In the genomic region with DNA sequence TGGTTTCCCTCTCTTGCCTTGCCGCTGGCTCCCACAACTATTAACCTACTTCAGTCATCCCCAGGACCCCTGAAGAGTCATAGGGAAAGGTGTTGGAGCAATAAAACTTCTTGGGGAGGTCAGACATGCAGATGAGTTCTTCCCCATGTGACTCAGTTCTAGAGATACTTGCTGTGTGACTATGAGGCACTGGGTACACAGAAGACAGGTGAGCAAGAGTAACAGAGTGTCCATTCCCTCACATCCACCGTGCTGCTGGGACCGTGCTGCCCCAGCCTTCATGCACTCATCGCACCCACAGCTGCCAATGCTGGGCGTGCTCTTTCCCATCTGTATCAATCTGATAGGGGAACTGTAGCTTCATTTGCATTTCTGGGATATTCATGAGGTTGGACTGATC, we compare ENCODE assay signal across 1 mouse cellular context.
A peak's percentile ranks its signal among the peaks of the same experiment; 100 is the strongest.
TF ChIP-seq lines count a peak whose summit lies in the region.

No protein-coding gene starts in this region.

TF ChIP-seq in CH12.LX, 34 proteins besides CTCF, POLR2A, EP300 and RAD21 (continued from another document):
- TF ChIP-seq PAX5 (IDR thresholded peaks at IDR 0.05; ENCODE audit: low read length) (no peak), SIN3A (IDR thresholded peaks at IDR 0.05; ENCODE audit: low read length) (no peak), ZNF384 (IDR thresholded peaks at IDR 0.05; ENCODE audit: low read depth, low read length) (no peak), ZMIZ1 (IDR thresholded peaks at IDR 0.05; ENCODE audit: low read depth, low read length) (no peak), POLR2AphosphoS2 (IDR thresholded peaks at IDR 0.05; ENCODE audit: low read depth, low read length) (no peak), BHLHE40 (IDR thresholded peaks at IDR 0.05; ENCODE audit: low read depth, low read length) (peak; percentile 88), TBP (conservative IDR thresholded peaks at IDR 0.05; ENCODE audit: low read depth, low read length) (no peak), USF2 (conservative IDR thresholded peaks at IDR 0.05; ENCODE audit: low read depth, low read length) (no peak; the same call in 1 of the 2 replicates), CHD1 (IDR thresholded peaks at IDR 0.05; ENCODE audit: low read depth, low read length) (no peak), RCOR1 (conservative IDR thresholded peaks at IDR 0.05; ENCODE audit: low read depth, low read length) (no peak), HCFC1 (IDR thresholded peaks at IDR 0.05; ENCODE audit: low read depth, low read length) (no peak), USF1 (IDR thresholded peaks at IDR 0.05; ENCODE audit: low read depth, low read length) (no peak; the same call in 1 of the 2 replicates), GABPA (IDR thresholded peaks at IDR 0.05; ENCODE audit: insufficient replicate concordance, low read depth, low read length) (no peak), ZC3H11A (IDR thresholded peaks at IDR 0.05; ENCODE audit: low read depth, low read length) (no peak), ETS1 (conservative IDR thresholded peaks at IDR 0.05; ENCODE audit: low read depth, low read length) (peak; percentile 71), MAX (IDR thresholded peaks at IDR 0.05; ENCODE audit: low read length) (0 out of 2 replicates have a peak, but pooled peaks have one; percentile 28)
TF ChIP-seq in CH12.LX: peak in this region for 9.
